Mouse (Mus musculus): ENCODE results near the gene Ssty1. TPM values are rescaled to one million over a fixed set of nuclear protein-coding genes. Genes with fewer than 3 reads are reported as not detected.
"Not testable (repeated sequence)": the region's sequence is repeated elsewhere in the genome, so short reads cannot be mapped to it uniquely, and the experiment has no call there.

Ssty1 gene
- not detected for total RNA-seq (2018; cell fraction: chromatin; rRNA removed)
- total RNA-seq (2018; cell fraction: cytosol; rRNA removed): not detected
- total RNA-seq (2018; cell fraction: nucleus; rRNA removed): not detected
- not detected in 3 replicates for polyA plus RNA-seq (2018)

DNA sequence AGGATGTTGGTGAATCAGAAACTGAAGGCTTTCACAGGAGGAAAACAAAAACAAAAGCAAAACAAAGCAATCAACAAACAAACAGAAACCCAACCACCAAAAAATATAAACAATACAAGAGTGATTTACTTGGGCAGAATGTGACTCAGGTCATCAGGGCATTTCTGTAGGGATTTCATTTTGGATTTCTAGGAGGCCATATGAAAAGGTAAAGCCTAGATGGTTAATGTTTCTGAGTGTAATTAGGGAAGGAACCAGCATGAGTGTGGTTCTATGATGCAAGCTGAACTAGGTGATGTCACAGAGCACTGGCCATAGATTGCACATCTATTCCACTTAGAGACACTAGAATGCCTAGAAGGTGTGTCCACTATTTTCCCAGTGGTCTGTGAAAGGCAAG is at the start of gene Ssty1:
Gene Ssty1, plus strand, starts transcription at position 301 of the 400 bp plus-strand sequence.
- H3K4me3 ChIP-seq (ENCODE audit: inconsistent target): not testable (repeated sequence)

DNA sequence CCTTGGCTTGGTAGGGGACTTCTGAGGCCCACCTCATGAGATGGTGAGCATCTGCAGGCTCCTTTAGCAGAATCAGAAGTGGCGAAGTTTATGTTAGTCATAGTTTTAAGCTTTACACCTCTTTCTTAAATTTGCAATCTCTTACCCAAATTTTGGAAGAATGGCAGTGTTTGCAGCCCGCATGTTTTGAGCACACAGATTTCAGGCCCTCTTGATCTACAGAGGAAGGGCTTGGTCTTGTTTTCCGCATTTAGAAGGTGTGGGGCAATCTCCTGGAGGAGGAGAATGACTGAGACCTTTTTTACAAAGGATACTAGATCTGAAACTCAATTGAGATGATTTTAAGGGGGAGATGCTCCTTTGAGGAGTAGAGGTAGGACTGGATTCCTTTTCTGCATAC is 27.2 kb upstream of the Ssty1 start, which contains the start of gene Gm21764:
Gene Gm21764, minus strand, starts transcription at position 101 of the 400 bp plus-strand sequence.
- not testable (repeated sequence) for H3K36me3 ChIP-seq (ENCODE audit: inconsistent target); H3K4me3 ChIP-seq (ENCODE audit: inconsistent target); H3K27ac ChIP-seq; H3K79me2 ChIP-seq (ENCODE audit: inconsistent target)
- no CpG with 5 or more reads among the region's 3 CpGs for WGBS (ENCODE audit: missing documents)

More for the DNA sequence above, at the start of gene Ssty1:
- H3K79me2 ChIP-seq (ENCODE audit: inconsistent target); H3K27ac ChIP-seq; H3K36me3 ChIP-seq (ENCODE audit: inconsistent target): not testable (repeated sequence)

Other genes with a start within 250 kb of the Ssty1 start
- not detected in 3 replicates for gene Gm21904, start 242.8 kb upstream of the Ssty1 start, polyA plus RNA-seq (2018)
- not detected in 3 replicates for gene Gm20772, start 214.4 kb upstream of the Ssty1 start, polyA plus RNA-seq (2018)
- not detected in 3 replicates for gene Gm20831, start 214.4 kb upstream of the Ssty1 start, polyA plus RNA-seq (2018)
- gene Srsy, start 151.8 kb upstream of the Ssty1 start, polyA plus RNA-seq (2018): not detected in 3 replicates
- gene Gm21764, start 27.3 kb upstream of the Ssty1 start, polyA plus RNA-seq (2018): not detected in 3 replicates